Mouse (Mus musculus) limb, embryonic 14.5 days (tissue): ENCODE measurements at regions not wholly inside any gene's neighbourhood (a gene's known extent, or its start where the extent isn't known, plus 50 kb on each side); places are given as distances from the start of the nearest gene placed in this dataset.

Source experiments
- ATAC-seq: fragments of 200-750 bp; cut with Nextera tagmentation; 2 replicates; pipeline ENCODE4 v1.8.0; 2017; ENCODE audit warnings: low read depth, moderate number of reproducible peaks, moderate TSS enrichment; ENCODE audit not compliant: low FRiP score
- DNase-seq: peaks from one replicate; pipeline ENCODE4 v3.0.0-alpha.2; 2015; ENCODE audit warnings: low spot score
- H3K27ac ChIP-seq: fragments of 300-500 bp; sonication (generic); replicated peaks from 2 replicates; pipeline ENCODE4 v1.5.1; 2014; ENCODE audit warnings: low read depth, mild to moderate bottlenecking, low read length, moderate library complexity, mixed read lengths
- H3K27me3 ChIP-seq: fragments of 300-500 bp; sonication (generic); 2 replicates; pipeline ENCODE4 v1.6.1; 2014; ENCODE audit warnings: low read length, mixed read lengths; ENCODE audit not compliant: control insufficient read depth, insufficient read depth
- H3K36me3 ChIP-seq: fragments of 300-500 bp; sonication (generic); 2 replicates; pipeline ENCODE4 v1.6.1; 2014; ENCODE audit warnings: mild to moderate bottlenecking, low read length, moderate library complexity, mixed read lengths; ENCODE audit not compliant: control insufficient read depth, insufficient read depth
- H3K4me1 ChIP-seq: fragments of 300-500 bp; sonication (generic); 2 replicates; pipeline ENCODE4 v1.6.1; 2014; ENCODE audit warnings: antibody characterized with exemption, low read length, mixed read lengths; ENCODE audit not compliant: control insufficient read depth, insufficient read depth
- H3K4me2 ChIP-seq: fragments of 300-500 bp; sonication (generic); replicated peaks from 2 replicates; pipeline ENCODE4 v1.6.1; 2014; ENCODE audit warnings: low read depth, mild to moderate bottlenecking, low read length, moderate library complexity; ENCODE audit not compliant: severe bottlenecking
- H3K4me3 ChIP-seq: fragments of 300-500 bp; sonication (generic); replicated peaks from 2 replicates; pipeline ENCODE4 v1.5.1; 2014; ENCODE audit warnings: low read length
- H3K9ac ChIP-seq: fragments of 300-500 bp; sonication (generic); 2 replicates; pipeline ENCODE4 v1.6.1; 2014; ENCODE audit warnings: mild to moderate bottlenecking, low read depth, low read length, moderate library complexity; ENCODE audit not compliant: severe bottlenecking
- H3K9me3 ChIP-seq: fragments of 300-500 bp; sonication (generic); 2 replicates; pipeline ENCODE4 v1.6.1; 2016; ENCODE audit warnings: low read length; ENCODE audit not compliant: control insufficient read depth
- POLR2A ChIP-seq: fragments of 200-500 bp; IDR thresholded peaks from 2 replicates; pipeline ENCODE4 v1.8.0; 2012; ENCODE audit warnings: inconsistent platforms, mild to moderate bottlenecking, moderate library complexity, borderline replicate concordance; ENCODE audit not compliant: insufficient read depth, insufficient read length; ENCODE audit errors: extremely low read depth
- WGBS: fragments of 180-500 bp; shearing (Covaris S2); extraction: QIAGEN DNeasy Blood & Tissue Kit; methylation state at CpG from one replicate; pipeline ENCODE4 v1.1.7; 2014; 5-methylcytosine and 5-hydroxymethylcytosine counted together

DNA sequence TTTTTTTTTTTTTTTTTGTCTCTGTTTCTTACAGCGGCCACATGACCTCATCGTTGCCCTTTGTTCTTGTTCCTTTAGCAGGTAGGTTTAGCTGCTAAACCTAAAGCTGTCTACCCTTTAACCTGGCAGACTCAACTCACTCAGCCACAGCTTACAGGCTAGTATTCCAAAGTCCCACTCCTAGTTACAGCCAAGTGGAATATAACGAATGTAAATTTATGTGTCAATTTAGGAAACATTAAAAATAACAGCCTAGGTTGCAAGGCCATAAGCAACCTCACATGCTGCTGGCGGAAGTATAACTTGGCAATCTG, 138.7 kb downstream of the Pja1 start:
- H3K4me3 ChIP-seq, result no peak overlapping the region
- no peak overlapping the region for H3K4me2 ChIP-seq
- ATAC-seq (no peak), DNase-seq (no peak)
- H3K9ac ChIP-seq, result no peak overlapping the region
- no peaks in the 10 kb centered on the region for H3K27me3 ChIP-seq
- 0 out of 2 replicates have a peak, but pooled peaks cover 3% of the 10 kb centered on the region for H3K4me1 ChIP-seq
- H3K9me3 ChIP-seq, result no peaks in the 10 kb centered on the region
- no peak overlapping the region for H3K27ac ChIP-seq
- no peak for TF ChIP-seq POLR2A
- no peaks in the 10 kb centered on the region for H3K36me3 ChIP-seq
- 47% methylated on average over 4 of the region's 4 CpGs for WGBS

DNA sequence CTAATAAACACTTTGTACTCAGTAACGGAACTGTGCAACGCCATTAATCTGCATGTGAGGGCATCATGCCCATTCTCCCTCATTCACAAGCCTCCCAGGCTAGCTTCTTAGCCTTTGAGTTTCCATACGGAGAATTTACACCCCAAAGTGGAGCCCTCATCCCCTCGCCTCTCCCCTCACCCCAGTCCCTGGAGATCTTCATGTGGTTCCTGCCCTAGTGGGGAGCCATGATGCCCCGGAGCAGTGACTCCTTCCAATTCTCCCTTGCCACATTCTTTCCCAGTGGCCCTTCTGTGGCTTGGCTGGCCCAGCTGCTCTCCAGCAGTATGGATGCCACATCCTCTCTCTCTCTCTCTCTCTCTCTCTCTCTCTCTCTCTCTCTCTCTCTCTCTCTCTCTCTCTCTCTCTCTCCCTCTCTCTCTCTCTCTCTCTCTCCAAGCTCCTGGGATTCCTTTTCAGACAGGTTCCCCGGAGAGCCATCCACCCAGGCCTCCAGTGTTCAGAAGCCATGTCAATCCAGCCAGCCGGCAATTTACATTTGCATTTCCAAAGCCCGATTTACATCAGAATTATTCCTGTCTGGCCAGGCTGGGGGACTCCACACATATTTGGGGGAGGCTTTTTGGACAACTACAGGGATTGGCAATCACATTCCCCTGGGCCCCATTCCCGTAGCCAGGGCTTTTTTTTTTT, 139.2 kb downstream of the Pja1 start:
- ATAC-seq (no peak), DNase-seq (no peak)
- H3K4me1 ChIP-seq, result 0 out of 2 replicates have a peak, but pooled peaks cover 2% of the 10 kb centered on the region
- 56% methylated on average over 9 of the region's 9 CpGs for WGBS
- H3K27ac ChIP-seq, result no peak overlapping the region
- H3K9me3 ChIP-seq, result no peaks in the 10 kb centered on the region
- no peaks in the 10 kb centered on the region for H3K36me3 ChIP-seq
- H3K27me3 ChIP-seq, result no peaks in the 10 kb centered on the region
- TF ChIP-seq POLR2A, result no peak
- no peak overlapping the region for H3K4me2 ChIP-seq
- H3K4me3 ChIP-seq, result no peak overlapping the region
- H3K9ac ChIP-seq, result no peak overlapping the region

DNA sequence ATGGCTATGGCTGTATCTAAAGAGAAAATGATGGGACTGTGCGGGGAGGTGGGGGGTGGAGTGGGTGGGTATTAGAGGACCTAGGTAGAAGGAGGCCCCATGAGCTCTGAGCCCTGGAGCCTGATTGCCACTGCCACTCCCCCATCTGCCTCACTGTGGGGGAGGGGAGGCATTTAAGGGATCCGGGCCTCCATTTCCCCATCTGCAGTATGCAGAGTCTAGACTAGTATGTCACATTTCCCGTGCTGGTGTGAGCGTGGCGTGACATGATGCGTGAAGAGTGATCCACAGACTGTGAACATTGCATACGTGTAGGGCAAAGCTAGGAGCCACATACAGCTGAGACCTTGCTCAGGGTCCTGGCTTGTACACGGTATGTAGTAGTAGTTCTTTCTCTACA, 140.7 kb downstream of the Pja1 start:
- no peak for DNase-seq
- no peak overlapping the region for H3K4me2 ChIP-seq
- no peak for TF ChIP-seq POLR2A
- H3K27ac ChIP-seq, result no peak overlapping the region
- no peak for ATAC-seq
- no peaks in the 10 kb centered on the region for H3K27me3 ChIP-seq
- H3K4me3 ChIP-seq, result no peak overlapping the region
- H3K9me3 ChIP-seq, result no peaks in the 10 kb centered on the region
- 91% methylated on average over 8 of the region's 8 CpGs for WGBS
- no peaks in the 10 kb centered on the region for H3K36me3 ChIP-seq
- no peak overlapping the region for H3K9ac ChIP-seq
- H3K4me1 ChIP-seq, result peaks cover 4% of the 10 kb centered on the region; the same call in 1 of the 2 replicates

DNA sequence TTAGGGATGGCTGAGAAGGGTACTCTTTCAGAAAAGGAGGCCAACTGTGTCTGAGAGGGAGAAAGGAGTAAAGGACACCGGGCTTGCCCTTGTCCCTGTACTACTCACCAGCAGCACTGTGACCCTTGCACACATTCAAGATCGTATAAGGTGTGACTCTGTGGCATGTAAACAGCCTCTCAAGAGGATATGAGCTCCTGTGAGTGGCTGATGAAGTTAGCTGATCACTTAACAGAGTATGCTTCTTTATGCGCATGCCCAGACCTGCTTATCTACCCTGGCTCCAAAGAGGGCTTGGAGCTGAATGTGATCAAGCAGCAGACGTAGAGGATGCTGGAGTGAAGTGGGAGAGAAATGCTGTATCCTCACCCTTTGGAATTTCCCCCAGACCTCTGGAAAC, 142.5 kb downstream of the Pja1 start:
- Histone ChIP-seq H3K27ac (no peak overlapping the region), H3K9ac (no peak overlapping the region), H3K27me3 (no peaks in the 10 kb centered on the region), H3K4me2 (no peak overlapping the region), H3K9me3 (no peaks in the 10 kb centered on the region), H3K4me1 (peaks cover 4% of the 10 kb centered on the region; the same call in 1 of the 2 replicates), H3K4me3 (no peak overlapping the region), H3K36me3 (no peaks in the 10 kb centered on the region)
- no peak for TF ChIP-seq POLR2A
- DNase-seq (no peak), ATAC-seq (no peak)
- WGBS, result 53% methylated on average over 4 of the region's 4 CpGs

DNA sequence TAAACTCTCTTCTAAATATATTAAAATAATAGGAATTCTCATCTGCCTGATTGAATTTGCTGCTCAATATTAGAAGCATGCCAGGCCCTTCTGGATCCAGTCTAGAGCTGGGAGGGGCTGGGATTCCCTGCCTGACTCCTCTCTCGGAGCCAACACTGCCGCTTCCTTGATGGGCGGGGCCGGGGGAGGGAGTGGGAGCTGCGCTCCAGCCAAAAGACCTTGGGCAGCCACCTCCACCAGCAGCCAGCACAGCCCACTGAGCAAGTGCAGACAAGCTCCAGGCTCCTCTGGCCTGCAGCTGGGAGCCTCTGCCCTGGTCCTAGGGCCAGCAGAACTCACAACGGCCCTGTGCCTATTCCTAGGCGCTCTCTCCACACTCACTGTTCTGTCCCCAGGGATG, 144.9 kb downstream of the Pja1 start:
- ATAC-seq (peak; percentile 53), DNase-seq (peak; percentile 61)
- peaks cover 4% of the 10 kb centered on the region; the same call in 1 of the 2 replicates for H3K4me1 ChIP-seq
- H3K27me3 ChIP-seq, result no peaks in the 10 kb centered on the region
- no peak overlapping the region for H3K4me2 ChIP-seq
- no peaks in the 10 kb centered on the region for H3K9me3 ChIP-seq
- H3K4me3 ChIP-seq, result no peak overlapping the region
- 30% methylated on average over 7 of the region's 7 CpGs for WGBS
- no peaks in the 10 kb centered on the region for H3K36me3 ChIP-seq
- H3K27ac ChIP-seq, result peak overlapping the region; percentile 55; the same call in 1 of the 2 replicates
- TF ChIP-seq POLR2A, result no peak
- H3K9ac ChIP-seq, result no peak overlapping the region
